Mouse (Mus musculus): ENCODE results near the gene Cnksr3. TPM values are rescaled to one million over a fixed set of nuclear protein-coding genes. Genes with fewer than 3 reads are reported as not detected.

Cnksr3 gene
- total and polyA plus RNA-seq, 3 experiments, result not detected

DNA sequence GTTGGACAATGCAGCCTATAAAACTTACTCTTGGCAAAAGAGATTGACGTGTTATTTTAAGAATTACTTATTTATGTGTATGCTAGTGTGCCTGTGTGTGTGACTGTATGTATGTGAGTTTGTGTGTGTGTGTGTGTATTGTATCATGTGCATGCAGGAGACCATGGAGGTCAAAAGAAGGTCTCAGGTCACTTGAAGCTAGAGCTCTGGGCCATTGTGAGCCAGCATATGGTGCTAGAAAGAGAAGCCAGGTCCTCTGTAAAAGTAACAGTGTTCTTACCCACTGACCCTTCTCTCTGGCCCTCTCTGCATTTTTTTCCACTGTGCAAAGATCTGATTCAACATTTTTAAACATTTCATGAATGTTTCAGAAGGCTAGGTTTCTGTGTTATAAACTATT lies 134.1 kb downstream of the Cnksr3 start:
- DNase-seq (ENCODE audit: low read depth, low spot score), result no peak
- no peak overlapping the region for H3K4me3 ChIP-seq (ENCODE audit: control insufficient read depth in 1 of 2, insufficient read depth in 1 of 2, low read depth in 2 of 2, low read length in 2 of 2)
- no peaks in the 10 kb centered on the region for H3K36me3 ChIP-seq (ENCODE audit: control insufficient read depth in 1 of 2, insufficient read depth in 2 of 2, low read length in 2 of 2)
- H3K27me3 ChIP-seq (ENCODE audit: control insufficient read depth in 1 of 2, insufficient read depth in 2 of 2, low read length in 2 of 2), result no peaks in the 10 kb centered on the region
- H3K4me1 ChIP-seq (ENCODE audit: control insufficient read depth in 1 of 2, insufficient read depth in 2 of 2, low read length in 2 of 2), result no peaks in the 10 kb centered on the region
- no peaks in the 10 kb centered on the region for H3K79me2 ChIP-seq (ENCODE audit: control insufficient read depth, insufficient read depth, low read length, poor library complexity)
- no peak overlapping the region for H3K27ac ChIP-seq (ENCODE audit: control insufficient read depth, low read depth, low read length)
- TF ChIP-seq CHD1 (IDR thresholded peaks at IDR 0.05; ENCODE audit: low read depth, low read length), result no peak
- TF ChIP-seq USF2 (IDR thresholded peaks at IDR 0.05; ENCODE audit: borderline replicate concordance in 1 of 2, insufficient read depth in 1 of 2, low read depth in 1 of 2, low read length in 2 of 2), result no peak
- TF ChIP-seq MAZ (IDR thresholded peaks at IDR 0.05; ENCODE audit: low read depth, low read length), result no peak
- TF ChIP-seq POLR2A (IDR thresholded peaks at IDR 0.05; ENCODE audit: control insufficient read depth in 1 of 2, insufficient read depth in 1 of 2, low read depth in 1 of 2, low read length in 2 of 2, poor library complexity in 1 of 2), result no peak
- TF ChIP-seq ZNF384 (IDR thresholded peaks at IDR 0.05; ENCODE audit: low read depth, low read length), result no peak
- TF ChIP-seq TBP (IDR thresholded peaks at IDR 0.05; ENCODE audit: low read depth, low read length), result no peak
- TF ChIP-seq E2F4 (IDR thresholded peaks at IDR 0.05; ENCODE audit: borderline replicate concordance, low read depth, low read length), result no peak
- TF ChIP-seq CTCF (IDR thresholded peaks at IDR 0.05 in 2 of 3, conservative IDR thresholded peaks at IDR 0.05 in 1 of 3; ENCODE audit: control insufficient read depth in 1 of 3, insufficient read depth in 1 of 3, low read depth in 2 of 3, low read length in 3 of 3, poor library complexity in 1 of 3, severe bottlenecking in 1 of 3), result no peak
- TF ChIP-seq ETS1 (IDR thresholded peaks at IDR 0.05; ENCODE audit: low read depth, low read length), result no peak
- TF ChIP-seq MAFK (IDR thresholded peaks at IDR 0.05; ENCODE audit: borderline replicate concordance, low read depth, low read length), result no peak
- TF ChIP-seq POLR2AphosphoS2 (IDR thresholded peaks at IDR 0.05; ENCODE audit: low read length), result no peak
- no peak for TF ChIP-seq MXI1 (IDR thresholded peaks at IDR 0.05; ENCODE audit: low read depth, low read length)
- TF ChIP-seq RAD21 (IDR thresholded peaks at IDR 0.05; ENCODE audit: low read depth, low read length), result no peak
- no peak for TF ChIP-seq RCOR1 (IDR thresholded peaks at IDR 0.05; ENCODE audit: low read depth, low read length)
- no peak for TF ChIP-seq EP300 (IDR thresholded peaks at IDR 0.05; ENCODE audit: low read depth in 1 of 2, low read length in 2 of 2)
- TF ChIP-seq TAL1 (IDR thresholded peaks at IDR 0.05; ENCODE audit: low read length), result no peak
- TF ChIP-seq BHLHE40 (IDR thresholded peaks at IDR 0.05; ENCODE audit: borderline replicate concordance, low read depth, low read length), result no peak
- TF ChIP-seq NELFE (IDR thresholded peaks at IDR 0.05; ENCODE audit: low read depth, low read length), result no peak
- TF ChIP-seq ZKSCAN1 (IDR thresholded peaks at IDR 0.05; ENCODE audit: low read depth, low read length), result no peak
- no peaks in the 10 kb centered on the region for H3K9me3 ChIP-seq (replicated peaks; ENCODE audit: insufficient read depth, low read length)
- H3K9ac ChIP-seq (ENCODE audit: control insufficient read depth, low read depth, low read length, poor library complexity, severe bottlenecking), result no peak overlapping the region

- Histone ChIP-seq H3K4me3 (ENCODE audit: control insufficient read depth in 1 of 2, insufficient read depth in 1 of 2, low read depth in 2 of 2, low read length in 2 of 2) (no peak overlapping the region), H3K27me3 (ENCODE audit: control insufficient read depth in 1 of 2, insufficient read depth in 2 of 2, low read length in 2 of 2) (no peaks in the 10 kb centered on the region), H3K27ac (ENCODE audit: control insufficient read depth, low read depth, low read length) (no peak overlapping the region), H3K79me2 (ENCODE audit: control insufficient read depth, insufficient read depth, low read length, poor library complexity) (no peaks in the 10 kb centered on the region), H3K9ac (ENCODE audit: control insufficient read depth, low read depth, low read length, poor library complexity, severe bottlenecking) (no peak overlapping the region), H3K4me1 (ENCODE audit: control insufficient read depth in 1 of 2, insufficient read depth in 2 of 2, low read length in 2 of 2) (no peaks in the 10 kb centered on the region), H3K9me3 (replicated peaks; ENCODE audit: insufficient read depth, low read length) (no peaks in the 10 kb centered on the region), H3K36me3 (ENCODE audit: control insufficient read depth in 1 of 2, insufficient read depth in 2 of 2, low read length in 2 of 2) (no peaks in the 10 kb centered on the region)
- DNase-seq (ENCODE audit: low read depth, low spot score), result no peak
- TF ChIP-seq ZKSCAN1 (IDR thresholded peaks at IDR 0.05; ENCODE audit: low read depth, low read length) (no peak), CTCF (IDR thresholded peaks at IDR 0.05 in 2 of 3, conservative IDR thresholded peaks at IDR 0.05 in 1 of 3; ENCODE audit: control insufficient read depth in 1 of 3, insufficient read depth in 1 of 3, low read depth in 2 of 3, low read length in 3 of 3, poor library complexity in 1 of 3, severe bottlenecking in 1 of 3) (no peak), HCFC1 (IDR thresholded peaks at IDR 0.05; ENCODE audit: low read depth, low read length) (no peak), SIN3A (IDR thresholded peaks at IDR 0.05; ENCODE audit: low read length) (no peak), UBTF (IDR thresholded peaks at IDR 0.05; ENCODE audit: borderline replicate concordance, insufficient read depth, low read depth, low read length) (no peak), GABPA (IDR thresholded peaks at IDR 0.05; ENCODE audit: low read depth, low read length) (no peak), MYC (IDR thresholded peaks at IDR 0.05; ENCODE audit: low read depth, low read length) (no peak), NRF1 (IDR thresholded peaks at IDR 0.05; ENCODE audit: insufficient read depth, low read depth, low read length, poor library complexity, severe bottlenecking) (no peak), CHD1 (IDR thresholded peaks at IDR 0.05; ENCODE audit: low read depth, low read length) (no peak), MXI1 (IDR thresholded peaks at IDR 0.05; ENCODE audit: low read depth, low read length) (no peak), GATA1 (IDR thresholded peaks at IDR 0.05; ENCODE audit: low read depth, low read length) (no peak), E2F4 (IDR thresholded peaks at IDR 0.05; ENCODE audit: borderline replicate concordance, low read depth, low read length) (no peak)
Observed at GRCm38 (mm10) chr10:7077389-7077808, 134.6 kb downstream of the Cnksr3 start.

Measured in MEL (cell line).